Mouse (Mus musculus): Measurements from ENCODE around the gene Lhfpl4. TPM values are rescaled to one million over a fixed set of nuclear protein-coding genes. Genes with fewer than 3 reads are reported as not detected.

The Lhfpl4 gene
- 0.02 and 0.06 TPM in 2 replicates for polyA plus RNA-seq (2012)

DNA sequence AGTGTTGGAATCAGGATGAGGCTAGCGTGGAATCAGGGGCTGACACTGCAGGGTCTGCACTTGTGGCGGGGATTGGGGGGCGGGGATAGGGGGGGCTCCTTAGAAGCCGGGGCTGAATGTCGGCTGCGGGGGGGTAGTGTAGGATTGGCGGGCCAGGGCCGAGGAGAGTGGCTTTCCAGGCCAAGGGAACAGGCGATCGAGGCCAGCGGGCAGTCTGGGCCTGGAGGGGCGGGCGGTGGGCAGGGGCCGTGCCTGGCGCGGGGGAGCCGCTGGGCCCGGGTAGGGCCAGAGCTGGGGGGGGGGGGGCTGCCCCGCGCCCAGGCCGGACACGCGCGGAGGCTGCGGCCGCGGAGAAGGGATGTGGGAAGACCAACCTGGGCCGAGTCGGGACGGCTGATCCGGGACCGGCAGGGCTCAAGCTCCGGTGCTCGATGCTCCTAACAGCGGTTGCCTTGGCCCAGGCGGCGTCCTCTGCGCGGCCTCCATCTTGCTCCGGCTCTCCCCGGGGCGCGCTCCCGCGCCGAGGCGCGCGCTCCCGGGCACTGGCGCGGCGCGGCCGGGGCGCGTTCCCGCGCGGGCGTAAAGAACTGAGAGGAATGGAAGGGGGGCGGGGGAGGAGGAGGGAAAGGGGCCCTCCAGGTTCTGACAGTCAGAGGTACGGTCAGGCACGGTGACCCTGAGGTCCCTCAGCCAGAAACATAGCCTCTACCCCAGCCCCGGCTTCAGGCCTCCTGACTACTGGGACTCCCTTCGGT lies at the start of gene Lhfpl4:
Gene Lhfpl4 (minus strand): TSS at position 544 of the 755 bp plus-strand sequence.

DNA sequence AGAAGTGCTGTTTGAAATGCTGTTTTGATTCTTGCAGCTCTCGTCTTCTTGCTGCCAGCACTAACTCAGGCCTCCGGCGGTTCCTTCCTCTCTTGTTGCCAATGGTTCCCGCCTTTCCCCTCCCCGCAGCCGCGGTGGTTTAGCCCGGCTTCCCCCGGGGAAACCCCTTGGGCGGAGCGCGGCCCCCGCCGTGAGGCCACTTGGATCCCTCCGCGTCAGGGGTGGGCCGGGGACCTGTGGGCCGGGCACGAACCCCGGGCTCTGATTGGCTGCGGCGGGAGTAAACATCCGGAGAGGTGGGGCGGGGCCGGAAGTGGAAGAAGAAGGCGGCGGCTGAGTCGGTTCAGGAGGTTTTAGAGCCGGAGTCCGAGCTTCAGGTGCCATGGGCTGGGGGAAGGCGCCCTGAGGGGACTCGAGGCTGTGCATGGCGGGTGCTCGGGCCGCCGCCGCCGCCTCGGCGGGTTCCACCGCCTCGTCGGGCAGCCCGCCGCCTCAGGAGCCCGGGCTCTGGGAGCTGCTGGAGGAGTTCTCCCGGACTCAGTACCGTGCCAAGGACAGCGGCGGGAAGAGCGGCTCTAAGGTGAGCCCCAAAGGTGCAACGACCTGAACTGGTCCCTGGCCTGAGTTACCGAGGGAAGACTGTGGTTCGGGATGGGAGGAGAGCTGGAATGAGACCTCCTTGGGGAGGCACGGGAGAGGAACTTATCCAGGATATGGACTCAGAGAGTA lies 42.5 kb upstream of the Lhfpl4 start, which contains the start of gene Mtmr14:
Gene Mtmr14 (plus strand): TSS at position 302 of the 729 bp plus-strand sequence.

Other genes starting within 250 kb of the Lhfpl4 start
- 2.8 and 3.8 TPM in 2 replicates for gene Srgap3, start 248.1 kb downstream of the Lhfpl4 start, polyA plus RNA-seq (2012)
- gene Thumpd3, start 149.2 kb downstream of the Lhfpl4 start, polyA plus RNA-seq (2012): 4.1 and 4.5 TPM in 2 replicates
- 64.9 and 74.0 TPM in 2 replicates for gene Setd5, start 118.0 kb downstream of the Lhfpl4 start, polyA plus RNA-seq (2012)
- gene Mtmr14, start 42.5 kb upstream of the Lhfpl4 start, polyA plus RNA-seq (2012): 123 and 129 TPM in 2 replicates
- gene Cpne9, start 86.9 kb upstream of the Lhfpl4 start, polyA plus RNA-seq (2012): 0.23 and 0.43 TPM in 2 replicates
- gene Brpf1, start 111.8 kb upstream of the Lhfpl4 start, polyA plus RNA-seq (2012): 59.8 and 81.0 TPM in 2 replicates
- 7.7 and 9.1 TPM in 2 replicates for gene Ogg1, start 131.6 kb upstream of the Lhfpl4 start, polyA plus RNA-seq (2012)
- gene Camk1, start 148.6 kb upstream of the Lhfpl4 start, polyA plus RNA-seq (2012): 18.7 and 21.9 TPM in 2 replicates
- gene Tada3, start 182.5 kb upstream of the Lhfpl4 start, polyA plus RNA-seq (2012): 63.9 and 87.3 TPM in 2 replicates
- gene Arpc4, start 182.7 kb upstream of the Lhfpl4 start, polyA plus RNA-seq (2012): 311 and 382 TPM in 2 replicates
- 7.2 and 7.8 TPM in 2 replicates for gene Ttll3, start 193.9 kb upstream of the Lhfpl4 start, polyA plus RNA-seq (2012)
- gene Rpusd3, start 224.0 kb upstream of the Lhfpl4 start, polyA plus RNA-seq (2012): 77.9 and 81.6 TPM in 2 replicates
- not detected in 2 replicates for gene Cidec, start 240.4 kb upstream of the Lhfpl4 start, polyA plus RNA-seq (2012)
- 11.1 and 13.2 TPM in 2 replicates for gene Jagn1, start 247.2 kb upstream of the Lhfpl4 start, polyA plus RNA-seq (2012)

Data from megakaryocyte-erythroid progenitor cell, adult 5 weeks (primary cell).